Mouse (Mus musculus): ENCODE data around the gene Mum1l1.
"Not testable (repeated sequence)": the region's sequence is repeated elsewhere in the genome, so short reads cannot be mapped to it uniquely, and the experiment has no call there.

- TF ChIP-seq CTCF (conservative IDR thresholded peaks at IDR 0.05 in 1 of 2, IDR thresholded peaks at IDR 0.05 in 1 of 2; ENCODE audit: low read depth in 2 of 2, low read length in 2 of 2) = peak in 1 of 2 experiments; percentile 41; a peak in 1 of 4 replicates
- not testable (repeated sequence) for TF ChIP-seq JUND (conservative IDR thresholded peaks at IDR 0.05; ENCODE audit: low read depth, low read length); MAZ (IDR thresholded peaks at IDR 0.05; ENCODE audit: low read depth, low read length); HCFC1 (IDR thresholded peaks at IDR 0.05; ENCODE audit: low read depth, low read length); TCF12 (IDR thresholded peaks at IDR 0.05; ENCODE audit: low read depth, low read length)
Measured at GRCm38 (mm10) chrX:139191506-139191905, 18.3 kb upstream of the Mum1l1 start.
